Mouse (Mus musculus): ENCODE results near the gene Haus7. TPM values are rescaled to one million over a fixed set of nuclear protein-coding genes. Genes with fewer than 3 reads are reported as not detected.
"Not testable (repeated sequence)": the region's sequence is repeated elsewhere in the genome, so short reads cannot be mapped to it uniquely, and the experiment has no call there.

Haus7 gene
- polyA plus RNA-seq, 1 experiment from 2014 or later = 52.1 TPM

GRCm38 (mm10) chrX:73400951-73401350 lies 57.9 kb downstream of the Haus7 start:
- Histone ChIP-seq H3K9ac (no peak overlapping the region), H3K4me3 (no peak overlapping the region), H3K36me3 (no peaks in the 10 kb centered on the region), H3K27ac (replicated peaks) (no peak overlapping the region), H3K4me2 (no peak overlapping the region), H3K27me3 (replicated peaks) (no peaks in the 10 kb centered on the region; the same call in 1 of the 2 replicates), H3K9me3 (no peaks in the 10 kb centered on the region), H3K4me1 (no peaks in the 10 kb centered on the region)
- no peak for ATAC-seq (ENCODE audit: extremely low read depth, insufficient number of reproducible peaks, low FRiP score, low TSS enrichment)
- WGBS = 83% methylated on average over 20 of the region's 20 CpGs

GRCm38 (mm10) chrX:73398636-73399035 lies 60.2 kb downstream of the Haus7 start, which contains the start of gene Gm18336:
Gm18336 (minus strand) TSS chrX:73398736.
- H3K9me3 ChIP-seq; H3K9ac ChIP-seq; H3K27me3 ChIP-seq (replicated peaks); H3K4me2 ChIP-seq; H3K4me3 ChIP-seq; H3K36me3 ChIP-seq; ATAC-seq (ENCODE audit: extremely low read depth, insufficient number of reproducible peaks, low FRiP score, low TSS enrichment); H3K4me1 ChIP-seq; H3K27ac ChIP-seq (replicated peaks): not testable (repeated sequence)
- 42% methylated on average over 2 of the region's 2 CpGs for WGBS

GRCm38 (mm10) chrX:73396446-73396845 lies 62.4 kb downstream of the Haus7 start:
- no peak overlapping the region for H3K9ac ChIP-seq
- no peak for ATAC-seq (ENCODE audit: extremely low read depth, insufficient number of reproducible peaks, low FRiP score, low TSS enrichment)

GRCm38 (mm10) chrX:73391481-73391880 lies 67.4 kb downstream of the Haus7 start:
- H3K27ac ChIP-seq (replicated peaks) = no peak overlapping the region
- no peak overlapping the region for H3K9ac ChIP-seq
- no peaks in the 10 kb centered on the region for H3K4me1 ChIP-seq
- no peaks in the 10 kb centered on the region for H3K36me3 ChIP-seq
- H3K9me3 ChIP-seq = no peaks in the 10 kb centered on the region
- H3K4me3 ChIP-seq = no peak overlapping the region
- no peak overlapping the region for H3K4me2 ChIP-seq
- WGBS = 68% methylated on average over 4 of the region's 4 CpGs
- 0 out of 2 replicates have a peak, but pooled peaks cover 10% of the 10 kb centered on the region for H3K27me3 ChIP-seq (replicated peaks)
- ATAC-seq (ENCODE audit: extremely low read depth, insufficient number of reproducible peaks, low FRiP score, low TSS enrichment) = no peak

More at GRCm38 (mm10) chrX:73396446-73396845, 62.4 kb downstream of the Haus7 start:
- H3K4me3 ChIP-seq = no peak overlapping the region
- no peaks in the 10 kb centered on the region for H3K4me1 ChIP-seq
- WGBS = 64% methylated on average over 1 of the region's 1 CpGs
- H3K27me3 ChIP-seq (replicated peaks) = peaks cover 10% of the 10 kb centered on the region; the same call in 1 of the 2 replicates
- no peaks in the 10 kb centered on the region for H3K9me3 ChIP-seq
- no peaks in the 10 kb centered on the region for H3K36me3 ChIP-seq
- H3K27ac ChIP-seq (replicated peaks) = no peak overlapping the region
- no peak overlapping the region for H3K4me2 ChIP-seq

Other genes with a start within 250 kb of the Haus7 start
- gene Xlr4b, start 244.7 kb downstream of the Haus7 start, polyA plus RNA-seq (2015; fragmentation: Nextera tagmentation; extraction: Ambion mirVana) = 0.52 and 1.0 TPM in 2 replicates
- gene F8a, start 230.8 kb downstream of the Haus7 start, polyA plus RNA-seq (2015; fragmentation: Nextera tagmentation; extraction: Ambion mirVana) = 8.2 and 8.5 TPM in 2 replicates
- 0.27 TPM in 1 of 2 replicates, not detected in the other for gene Xlr4c, start 215.9 kb downstream of the Haus7 start, polyA plus RNA-seq (2015; fragmentation: Nextera tagmentation; extraction: Ambion mirVana)
- gene Xlr3c, start 193.7 kb downstream of the Haus7 start, polyA plus RNA-seq (2015; fragmentation: Nextera tagmentation; extraction: Ambion mirVana) = not detected in 2 replicates
- not detected in 2 replicates for gene Xlr5a, start 166.1 kb downstream of the Haus7 start, polyA plus RNA-seq (2015; fragmentation: Nextera tagmentation; extraction: Ambion mirVana)
- not detected in 2 replicates for gene Xlr5c, start 166.1 kb downstream of the Haus7 start, polyA plus RNA-seq (2015; fragmentation: Nextera tagmentation; extraction: Ambion mirVana)
- gene Gm45015, start 122.2 kb downstream of the Haus7 start, polyA plus RNA-seq (2015; fragmentation: Nextera tagmentation; extraction: Ambion mirVana) = not detected in 2 replicates
- 8.0 and 8.7 TPM in 2 replicates for gene Zfp275, start 116.4 kb downstream of the Haus7 start, polyA plus RNA-seq (2015; fragmentation: Nextera tagmentation; extraction: Ambion mirVana)
- gene Gm18336, start 60.3 kb downstream of the Haus7 start, polyA plus RNA-seq (2015; fragmentation: Nextera tagmentation; extraction: Ambion mirVana) = not detected in 2 replicates
- gene Zfp92, start 47.9 kb downstream of the Haus7 start, polyA plus RNA-seq (2015; fragmentation: Nextera tagmentation; extraction: Ambion mirVana) = not detected in 2 replicates
- gene Trex2, start 23.7 kb downstream of the Haus7 start, polyA plus RNA-seq (2015; fragmentation: Nextera tagmentation; extraction: Ambion mirVana) = not detected in 2 replicates
- gene Bgn, start 24.6 kb upstream of the Haus7 start, polyA plus RNA-seq (2015; fragmentation: Nextera tagmentation; extraction: Ambion mirVana) = 76.0 and 87.0 TPM in 2 replicates
- gene Atp2b3, start 44.0 kb upstream of the Haus7 start, polyA plus RNA-seq (2015; fragmentation: Nextera tagmentation; extraction: Ambion mirVana) = 0.32 and 0.56 TPM in 2 replicates
- 6.0 and 6.3 TPM in 2 replicates for gene Dusp9, start 180.4 kb upstream of the Haus7 start, polyA plus RNA-seq (2015; fragmentation: Nextera tagmentation; extraction: Ambion mirVana)
- gene Pnck, start 201.1 kb upstream of the Haus7 start, polyA plus RNA-seq (2015; fragmentation: Nextera tagmentation; extraction: Ambion mirVana) = 9.6 and 10.4 TPM in 2 replicates
- 6.8 and 8.0 TPM in 2 replicates for gene Slc6a8, start 214.1 kb upstream of the Haus7 start, polyA plus RNA-seq (2015; fragmentation: Nextera tagmentation; extraction: Ambion mirVana)